Mouse (Mus musculus): ENCODE results near the gene Rps26. TPM values are rescaled to one million over a fixed set of nuclear protein-coding genes. Genes with fewer than 3 reads are reported as not detected.
"Not testable (repeated sequence)": the region's sequence is repeated elsewhere in the genome, so short reads cannot be mapped to it uniquely, and the experiment has no call there.

Gene Rps26
- polyA plus RNA-seq, 1 experiment from 2014 or later: 592 TPM

GRCm38 (mm10) chr10:128613820-128614219 is 12.7 kb downstream of the Rps26 start:
- DNase-seq (ENCODE audit: low spot score); H3K27ac ChIP-seq; H3K9me3 ChIP-seq (replicated peaks); H3K36me3 ChIP-seq; H3K4me3 ChIP-seq; H3K27me3 ChIP-seq (ENCODE audit: low read depth, poor library complexity, severe bottlenecking); H3K4me1 ChIP-seq: not testable (repeated sequence)
- 78% methylated on average over 4 of the region's 4 CpGs for WGBS

GRCm38 (mm10) chr10:128613154-128613440 is 13.4 kb downstream of the Rps26 start:
- DNase-seq (ENCODE audit: low spot score): no peak
- H3K4me3 ChIP-seq: no peak overlapping the region
- no peaks in the 10 kb centered on the region for H3K27me3 ChIP-seq (ENCODE audit: low read depth, poor library complexity, severe bottlenecking)
- no peak overlapping the region for H3K27ac ChIP-seq
- WGBS: 48% methylated on average over 6 of the region's 6 CpGs
- H3K36me3 ChIP-seq: no peaks in the 10 kb centered on the region
- H3K4me1 ChIP-seq: no peaks in the 10 kb centered on the region
- no peaks in the 10 kb centered on the region for H3K9me3 ChIP-seq (replicated peaks)

- DNase-seq (ENCODE audit: low spot score): peak; percentile 82
- Histone ChIP-seq H3K27ac (no peak overlapping the region), H3K36me3 (no peaks in the 10 kb centered on the region), H3K9me3 (replicated peaks) (no peaks in the 10 kb centered on the region), H3K27me3 (ENCODE audit: low read depth, poor library complexity, severe bottlenecking) (no peaks in the 10 kb centered on the region), H3K4me1 (no peaks in the 10 kb centered on the region), H3K4me3 (no peak overlapping the region)
- WGBS: 19% methylated on average over 16 of the region's 16 CpGs
These were observed 14.0 kb downstream of the Rps26 start for GRCm38 (mm10) chr10:128612433-128613153.

GRCm38 (mm10) chr10:128606483-128606882 is 20.1 kb downstream of the Rps26 start:
- no peak for DNase-seq (ENCODE audit: low spot score)
- no peak overlapping the region for H3K4me3 ChIP-seq
- 45% methylated on average over 2 of the region's 2 CpGs for WGBS

GRCm38 (mm10) chr10:128602470-128603128 is 23.9 kb downstream of the Rps26 start:
- Histone ChIP-seq H3K27me3 (ENCODE audit: low read depth, poor library complexity, severe bottlenecking) (no peaks in the 10 kb centered on the region), H3K4me1 (no peaks in the 10 kb centered on the region)
- WGBS: 86% methylated on average over 4 of the region's 4 CpGs

More at GRCm38 (mm10) chr10:128606483-128606882, 20.1 kb downstream of the Rps26 start:
- H3K9me3 ChIP-seq (replicated peaks): no peaks in the 10 kb centered on the region
- H3K27me3 ChIP-seq (ENCODE audit: low read depth, poor library complexity, severe bottlenecking): no peaks in the 10 kb centered on the region
- no peak overlapping the region for H3K27ac ChIP-seq
- H3K36me3 ChIP-seq: no peaks in the 10 kb centered on the region
- no peaks in the 10 kb centered on the region for H3K4me1 ChIP-seq

GRCm38 (mm10) chr10:128601499-128601898 is 25.0 kb downstream of the Rps26 start:
- Histone ChIP-seq H3K4me3 (no peak overlapping the region), H3K9me3 (replicated peaks) (no peaks in the 10 kb centered on the region), H3K27ac (no peak overlapping the region), H3K4me1 (no peaks in the 10 kb centered on the region), H3K27me3 (ENCODE audit: low read depth, poor library complexity, severe bottlenecking) (no peaks in the 10 kb centered on the region), H3K36me3 (no peaks in the 10 kb centered on the region)
- DNase-seq (ENCODE audit: low spot score): no peak
- WGBS: 78% methylated on average over 1 of the region's 1 CpGs

More at GRCm38 (mm10) chr10:128602470-128603128, 23.9 kb downstream of the Rps26 start:
- Histone ChIP-seq H3K9me3 (replicated peaks) (no peaks in the 10 kb centered on the region), H3K36me3 (no peaks in the 10 kb centered on the region), H3K4me3 (no peak overlapping the region), H3K27ac (no peak overlapping the region)
- DNase-seq (ENCODE audit: low spot score): no peak

GRCm38 (mm10) chr10:128598476-128598875 is 28.1 kb downstream of the Rps26 start:
- 37% methylated on average over 2 of the region's 2 CpGs for WGBS
- H3K9me3 ChIP-seq (replicated peaks): no peaks in the 10 kb centered on the region
- no peaks in the 10 kb centered on the region for H3K36me3 ChIP-seq
- DNase-seq (ENCODE audit: low spot score): no peak
- H3K27ac ChIP-seq: no peak overlapping the region
- H3K4me3 ChIP-seq: no peak overlapping the region
- no peaks in the 10 kb centered on the region for H3K4me1 ChIP-seq
- no peaks in the 10 kb centered on the region for H3K27me3 ChIP-seq (ENCODE audit: low read depth, poor library complexity, severe bottlenecking)

GRCm38 (mm10) chr10:128592797-128593196 is 33.8 kb downstream of the Rps26 start:
- H3K4me3 ChIP-seq: no peak overlapping the region
- WGBS: 87% methylated on average over 5 of the region's 5 CpGs

GRCm38 (mm10) chr10:128591436-128591835 is 35.1 kb downstream of the Rps26 start:
- Histone ChIP-seq H3K27ac (no peak overlapping the region), H3K27me3 (ENCODE audit: low read depth, poor library complexity, severe bottlenecking) (peaks cover 44% of the 10 kb centered on the region), H3K36me3 (no peaks in the 10 kb centered on the region), H3K4me1 (peaks cover 30% of the 10 kb centered on the region), H3K4me3 (no peak overlapping the region), H3K9me3 (replicated peaks) (no peaks in the 10 kb centered on the region)
- DNase-seq (ENCODE audit: low spot score): no peak
- 92% methylated on average over 6 of the region's 6 CpGs for WGBS

More at GRCm38 (mm10) chr10:128592797-128593196, 33.8 kb downstream of the Rps26 start:
- Histone ChIP-seq H3K27me3 (ENCODE audit: low read depth, poor library complexity, severe bottlenecking) (peaks cover 31% of the 10 kb centered on the region), H3K27ac (no peak overlapping the region), H3K36me3 (no peaks in the 10 kb centered on the region), H3K9me3 (replicated peaks) (no peaks in the 10 kb centered on the region), H3K4me1 (peaks cover 23% of the 10 kb centered on the region)
- DNase-seq (ENCODE audit: low spot score): no peak

GRCm38 (mm10) chr10:128590193-128590690 is 36.3 kb downstream of the Rps26 start:
- H3K4me1 ChIP-seq: peaks cover 32% of the 10 kb centered on the region
- peak overlapping the region; percentile 70 for H3K4me3 ChIP-seq
- peak; percentile 85 for DNase-seq (ENCODE audit: low spot score)
- no peaks in the 10 kb centered on the region for H3K9me3 ChIP-seq (replicated peaks)
- peaks cover 56% of the 10 kb centered on the region for H3K27me3 ChIP-seq (ENCODE audit: low read depth, poor library complexity, severe bottlenecking)
- H3K36me3 ChIP-seq: no peaks in the 10 kb centered on the region
- under 1% methylated on average over 43 of the region's 43 CpGs for WGBS
- H3K27ac ChIP-seq: peak overlapping the region; percentile 65

- no peaks in the 10 kb centered on the region for H3K36me3 ChIP-seq
- WGBS: under 1% methylated on average over 43 of the region's 43 CpGs
- H3K4me3 ChIP-seq: peak within 1 kb of the TSS; percentile 70
- H3K4me1 ChIP-seq: peaks cover 32% of the 10 kb centered on the region
- no peaks in the 10 kb centered on the region for H3K9me3 ChIP-seq (replicated peaks)
- peaks cover 63% of the 10 kb centered on the region for H3K27me3 ChIP-seq (ENCODE audit: low read depth, poor library complexity, severe bottlenecking)
- H3K27ac ChIP-seq: peak within 1 kb of the TSS; percentile 65
- peak; percentile 68 for DNase-seq (ENCODE audit: low spot score)
These were observed 36.9 kb downstream of the Rps26 start, which contains the start of gene Erbb3 for GRCm38 (mm10) chr10:128589464-128590192. Gene Erbb3 (minus strand): TSS chr10:128589652.

GRCm38 (mm10) chr10:128588775-128589463 is 37.6 kb downstream of the Rps26 start:
- DNase-seq (ENCODE audit: low spot score): no peak
- 1% methylated on average over 23 of the region's 23 CpGs for WGBS
- H3K36me3 ChIP-seq: no peaks in the 10 kb centered on the region
- peak overlapping the region; percentile 3 for H3K27ac ChIP-seq
- peaks cover 70% of the 10 kb centered on the region for H3K27me3 ChIP-seq (ENCODE audit: low read depth, poor library complexity, severe bottlenecking)
- H3K4me3 ChIP-seq: peak overlapping the region; percentile 70
- no peaks in the 10 kb centered on the region for H3K9me3 ChIP-seq (replicated peaks)
- peaks cover 33% of the 10 kb centered on the region for H3K4me1 ChIP-seq

Data from limb, embryonic 10.5 days (tissue).